Mouse (Mus musculus) lung, embryonic 16.5 days (tissue): Measurements from ENCODE around the gene Prr18. TPM values are rescaled to one million over a fixed set of nuclear protein-coding genes. Genes with fewer than 3 reads are reported as not detected.
A peak's percentile ranks its signal among the peaks of the same experiment; 100 is the strongest.

Experiments used
- ATAC-seq: fragments of 200-750 bp; cut with Nextera tagmentation; 2 replicates; pipeline ENCODE4 v1.8.0; 2017; ENCODE audit warnings: low read depth, mild to moderate bottlenecking, moderate library complexity
- H3K27ac ChIP-seq: fragments of 300-500 bp; sonication (generic); 2 replicates; pipeline ENCODE4 v1.5.1; 2014; ENCODE audit warnings: mild to moderate bottlenecking, control low read depth, low read length
- H3K27me3 ChIP-seq: fragments of 300-500 bp; sonication (generic); 2 replicates; pipeline ENCODE4 v1.6.1; 2014; ENCODE audit warnings: low read depth, low read length, mixed read lengths; ENCODE audit not compliant: control insufficient read depth, insufficient read depth
- H3K36me3 ChIP-seq: fragments of 300-500 bp; sonication (generic); 2 replicates; pipeline ENCODE4 v1.6.1; 2014; ENCODE audit warnings: low read length; ENCODE audit not compliant: control insufficient read depth, insufficient read depth
- H3K4me1 ChIP-seq: fragments of 300-500 bp; sonication (generic); replicated peaks from 2 replicates; pipeline ENCODE4 v1.6.1; 2014; ENCODE audit warnings: low read length, mixed read lengths; ENCODE audit not compliant: control insufficient read depth, insufficient read depth
- H3K4me2 ChIP-seq: fragments of 300-500 bp; sonication (generic); 2 replicates; pipeline ENCODE4 v1.6.1; 2014; ENCODE audit warnings: low read depth, low read length, control low read depth
- H3K4me3 ChIP-seq: fragments of 300-500 bp; sonication (generic); 2 replicates; pipeline ENCODE4 v1.5.1; 2014; ENCODE audit warnings: mild to moderate bottlenecking, low read length, control low read depth
- H3K9ac ChIP-seq: fragments of 300-500 bp; sonication (generic); 2 replicates; pipeline ENCODE4 v1.6.1; 2014; ENCODE audit warnings: low read length, control low read depth
- H3K9me3 ChIP-seq: fragments of 300-500 bp; sonication (generic); 2 replicates; pipeline ENCODE4 v1.6.1; 2016; ENCODE audit warnings: low read length; ENCODE audit not compliant: control insufficient read depth
- WGBS: fragments of 180-500 bp; shearing (Covaris S2); extraction: QIAGEN DNeasy Blood & Tissue Kit; methylation state at CpG from one replicate; pipeline ENCODE4 v1.1.7; 2014; 5-methylcytosine and 5-hydroxymethylcytosine counted together
- polyA plus RNA-seq: library from polyadenylated mRNA; unstranded; fragments of >200 nt; fragmentation: Nextera tagmentation; extraction: Ambion mirVana; gene quantifications from 2 replicates; pipeline ENCODE4 v1.2.1, GENCODE M21; 2015

The Prr18 gene
- polyA plus RNA-seq, 1 experiment from 2014 or later: 1.6 TPM

GRCm38 (mm10) chr17:8330602-8331001 is 6.7 kb upstream of the Prr18 start:
- peaks cover 6% of the 10 kb centered on the region for H3K36me3 ChIP-seq
- H3K9ac ChIP-seq: no peak overlapping the region
- H3K4me1 ChIP-seq: no peaks in the 10 kb centered on the region
- H3K27me3 ChIP-seq: no peaks in the 10 kb centered on the region
- no peak overlapping the region for H3K27ac ChIP-seq
- ATAC-seq: peak; percentile 61; the same call in 1 of the 2 replicates
- H3K9me3 ChIP-seq: no peaks in the 10 kb centered on the region
- no peak overlapping the region for H3K4me3 ChIP-seq
- WGBS: 68% methylated on average over 5 of the region's 5 CpGs
- no peak overlapping the region for H3K4me2 ChIP-seq

DNA sequence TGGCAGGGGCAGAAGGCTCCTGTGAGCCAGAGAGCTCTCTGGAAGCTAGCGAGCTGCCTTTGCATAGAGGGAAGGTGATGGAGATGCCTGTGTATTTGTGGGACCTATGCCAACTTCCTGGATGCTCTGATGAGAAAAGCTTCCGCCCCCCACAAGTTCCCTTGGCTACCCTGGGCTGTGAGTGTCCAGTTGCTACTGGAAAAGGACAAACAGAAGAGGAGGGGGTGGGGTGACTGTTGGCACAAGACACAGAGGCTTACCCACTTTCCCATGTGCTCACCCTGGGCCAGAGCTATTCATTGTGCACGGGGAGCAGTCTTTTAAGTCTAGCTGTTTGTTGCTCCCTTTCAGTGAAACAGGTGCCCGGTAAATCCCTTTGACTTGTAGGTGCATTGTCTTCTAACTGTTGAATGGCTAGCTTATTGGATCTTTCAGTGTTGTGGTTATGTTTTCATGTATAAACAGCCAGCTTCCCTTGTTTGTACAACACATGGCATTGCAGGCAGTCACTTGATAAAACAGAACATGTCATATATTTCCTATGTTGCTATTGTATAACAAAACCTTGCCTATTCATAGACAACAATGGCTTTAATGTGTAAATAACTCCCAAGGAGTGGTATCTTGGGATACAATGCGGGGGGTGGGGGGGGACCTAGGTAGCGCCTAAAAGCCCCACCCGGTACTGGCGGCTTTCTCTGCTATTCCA is 2.6 kb downstream of the Prr18 start:
- peaks cover 22% of the 10 kb centered on the region for H3K4me1 ChIP-seq
- ATAC-seq: peak; percentile 66
- peaks cover 32% of the 10 kb centered on the region for H3K27me3 ChIP-seq
- H3K4me3 ChIP-seq: peak overlapping the region; percentile 55
- WGBS: 16% methylated on average over 8 of the region's 8 CpGs
- H3K9me3 ChIP-seq: no peaks in the 10 kb centered on the region
- peak overlapping the region; percentile 99 for H3K4me2 ChIP-seq
- peak overlapping the region; percentile 52 for H3K27ac ChIP-seq
- H3K36me3 ChIP-seq: no peaks in the 10 kb centered on the region
- H3K9ac ChIP-seq: no peak overlapping the region; the same call in 1 of the 2 replicates

- peak overlapping the region; percentile 56 for H3K9ac ChIP-seq
- peak overlapping the region; percentile 52 for H3K27ac ChIP-seq
- H3K4me3 ChIP-seq: peak overlapping the region; percentile 55
- H3K4me2 ChIP-seq: peak overlapping the region; percentile 99
- H3K9me3 ChIP-seq: no peaks in the 10 kb centered on the region
- WGBS: under 1% methylated on average over 44 of the region's 92 CpGs
- H3K36me3 ChIP-seq: no peaks in the 10 kb centered on the region
- ATAC-seq: peak; percentile 46
- H3K27me3 ChIP-seq: peaks cover 32% of the 10 kb centered on the region
- peaks cover 22% of the 10 kb centered on the region for H3K4me1 ChIP-seq
Observed at GRCm38 (mm10) chr17:8340407-8341359, 3.4 kb downstream of the Prr18 start.

DNA sequence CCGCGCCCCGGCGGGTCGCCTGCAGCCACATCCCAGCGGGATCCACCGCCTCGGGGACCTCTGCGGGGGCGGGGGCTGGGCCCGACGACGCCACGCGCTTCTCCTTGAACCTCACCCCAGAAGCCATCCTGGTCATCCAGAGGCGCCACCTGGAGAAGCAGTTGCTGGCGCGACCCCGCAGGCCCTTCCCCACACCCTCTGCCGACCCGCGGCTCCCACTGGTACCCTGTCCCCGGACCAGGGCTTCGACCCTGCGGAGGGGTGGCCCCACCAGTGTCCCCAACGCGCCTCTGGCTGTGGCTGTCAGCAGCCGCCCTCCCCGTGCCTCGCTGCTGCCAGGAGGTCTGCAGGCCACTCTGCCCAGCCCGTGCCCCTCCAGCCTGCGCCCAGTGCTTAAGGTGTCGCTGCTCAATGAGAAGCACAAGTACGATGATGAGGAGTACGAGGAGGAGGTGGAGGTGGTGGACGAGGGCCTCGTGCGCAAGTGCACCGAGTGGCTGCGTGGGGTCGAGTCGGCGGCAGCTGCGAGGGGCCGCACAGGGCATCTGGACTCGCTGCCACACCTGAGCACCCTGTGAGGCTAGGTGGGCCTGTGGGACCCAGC is 4.2 kb downstream of the Prr18 start:
- peak; percentile 29 for ATAC-seq
- Histone ChIP-seq H3K27ac (no peak overlapping the region), H3K4me3 (peak overlapping the region; percentile 55), H3K4me2 (peak overlapping the region; percentile 99), H3K27me3 (peaks cover 32% of the 10 kb centered on the region), H3K36me3 (no peaks in the 10 kb centered on the region), H3K9me3 (no peaks in the 10 kb centered on the region), H3K4me1 (peaks cover 22% of the 10 kb centered on the region), H3K9ac (peak overlapping the region; percentile 56)
- WGBS: 11% methylated on average over 42 of the region's 46 CpGs

DNA sequence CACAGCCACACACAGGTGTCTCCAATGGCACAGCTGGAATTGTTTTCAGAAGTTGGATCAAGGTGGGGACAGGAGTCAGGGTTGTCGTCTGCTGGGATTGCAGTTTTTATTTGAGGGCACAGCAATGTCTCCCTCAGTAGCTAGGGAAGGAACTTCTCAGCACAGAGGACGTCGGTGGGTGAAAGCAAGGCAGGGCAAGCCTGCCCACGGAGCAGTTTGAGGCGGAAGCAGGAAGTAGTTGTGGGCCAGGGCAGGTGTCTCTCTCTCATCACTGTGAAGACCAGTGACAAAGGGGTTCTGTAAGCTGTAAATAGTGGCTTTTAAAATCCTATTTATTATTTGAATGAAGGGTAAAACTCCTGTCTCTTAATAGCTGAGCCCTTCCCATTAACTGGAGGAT is 5.4 kb downstream of the Prr18 start:
- Histone ChIP-seq H3K9ac (no peak overlapping the region), H3K9me3 (no peaks in the 10 kb centered on the region), H3K4me2 (0 out of 2 replicates have a peak overlapping the region, but pooled peaks have one; percentile 11), H3K4me3 (no peak overlapping the region), H3K27ac (no peak overlapping the region), H3K36me3 (no peaks in the 10 kb centered on the region), H3K27me3 (peaks cover 32% of the 10 kb centered on the region), H3K4me1 (peaks cover 22% of the 10 kb centered on the region)
- WGBS: 32% methylated on average over 5 of the region's 5 CpGs
- no peak for ATAC-seq

GRCm38 (mm10) chr17:8343416-8343815 is 6.2 kb downstream of the Prr18 start:
- no peaks in the 10 kb centered on the region for H3K36me3 ChIP-seq
- H3K27me3 ChIP-seq: peaks cover 32% of the 10 kb centered on the region
- no peaks in the 10 kb centered on the region for H3K9me3 ChIP-seq
- no peak for ATAC-seq
- H3K4me1 ChIP-seq: peaks cover 22% of the 10 kb centered on the region
- 54% methylated on average over 6 of the region's 6 CpGs for WGBS
- no peak overlapping the region for H3K9ac ChIP-seq
- H3K27ac ChIP-seq: no peak overlapping the region
- H3K4me2 ChIP-seq: no peak overlapping the region
- no peak overlapping the region for H3K4me3 ChIP-seq

DNA sequence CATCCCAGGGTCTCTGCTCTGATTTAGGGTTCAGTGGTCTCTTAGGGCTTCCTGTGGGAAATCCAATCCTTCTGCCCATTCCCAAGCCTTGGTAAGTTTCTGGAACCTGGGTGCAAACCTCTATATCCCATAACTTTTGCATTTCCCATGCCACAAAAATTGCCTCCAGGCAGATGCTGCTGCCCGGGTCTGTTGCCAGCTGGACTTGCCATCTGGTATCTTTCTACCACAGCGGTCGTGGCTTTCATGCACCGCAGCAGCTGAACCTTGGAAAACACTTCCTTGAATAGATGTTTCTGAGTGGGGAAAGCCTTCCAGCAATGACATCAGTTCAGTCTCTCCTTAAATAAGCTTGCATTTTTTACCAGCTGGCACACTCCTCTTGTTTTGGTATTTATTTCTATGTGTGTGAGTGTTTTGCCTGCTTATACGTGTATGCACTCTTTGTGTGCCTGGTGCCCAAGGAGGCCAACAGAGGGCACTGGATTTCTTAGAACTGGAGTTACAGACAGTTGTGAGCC is 10.6 kb downstream of the Prr18 start:
- Histone ChIP-seq H3K27me3 (no peaks in the 10 kb centered on the region), H3K9me3 (no peaks in the 10 kb centered on the region), H3K27ac (no peak overlapping the region), H3K4me1 (peaks cover 3% of the 10 kb centered on the region; the same call in 1 of the 2 replicates), H3K9ac (no peak overlapping the region), H3K4me2 (no peak overlapping the region), H3K4me3 (no peak overlapping the region), H3K36me3 (no peaks in the 10 kb centered on the region)
- no peak for ATAC-seq
- 71% methylated on average over 5 of the region's 5 CpGs for WGBS

- Histone ChIP-seq H3K27me3 (no peaks in the 10 kb centered on the region), H3K4me3 (no peak overlapping the region), H3K9me3 (no peaks in the 10 kb centered on the region), H3K9ac (no peak overlapping the region), H3K4me2 (no peak overlapping the region), H3K4me1 (no peaks in the 10 kb centered on the region), H3K27ac (no peak overlapping the region), H3K36me3 (no peaks in the 10 kb centered on the region)
- 76% methylated on average over 4 of the region's 4 CpGs for WGBS
- no peak for ATAC-seq
Observed at GRCm38 (mm10) chr17:8348941-8349340, 11.7 kb downstream of the Prr18 start.

- no peak overlapping the region for H3K9ac ChIP-seq
- no peaks in the 10 kb centered on the region for H3K4me1 ChIP-seq
- no peak overlapping the region for H3K4me2 ChIP-seq
- ATAC-seq: no peak
- H3K27ac ChIP-seq: no peak overlapping the region
- WGBS: 80% methylated on average over 7 of the region's 7 CpGs
- no peaks in the 10 kb centered on the region for H3K27me3 ChIP-seq
- H3K9me3 ChIP-seq: no peaks in the 10 kb centered on the region
- H3K36me3 ChIP-seq: no peaks in the 10 kb centered on the region
- no peak overlapping the region for H3K4me3 ChIP-seq
Observed at GRCm38 (mm10) chr17:8351088-8351487, 13.8 kb downstream of the Prr18 start.
